Mouse (Mus musculus): ENCODE data around the gene Zfp1. TPM values are rescaled to one million over a fixed set of nuclear protein-coding genes. Genes with fewer than 3 reads are reported as not detected.
A peak's percentile ranks its signal among the peaks of the same experiment; 100 is the strongest.

The Zfp1 gene
- polyA plus RNA-seq, 1 experiment from 2014 or later = 19.9 TPM

DNA sequence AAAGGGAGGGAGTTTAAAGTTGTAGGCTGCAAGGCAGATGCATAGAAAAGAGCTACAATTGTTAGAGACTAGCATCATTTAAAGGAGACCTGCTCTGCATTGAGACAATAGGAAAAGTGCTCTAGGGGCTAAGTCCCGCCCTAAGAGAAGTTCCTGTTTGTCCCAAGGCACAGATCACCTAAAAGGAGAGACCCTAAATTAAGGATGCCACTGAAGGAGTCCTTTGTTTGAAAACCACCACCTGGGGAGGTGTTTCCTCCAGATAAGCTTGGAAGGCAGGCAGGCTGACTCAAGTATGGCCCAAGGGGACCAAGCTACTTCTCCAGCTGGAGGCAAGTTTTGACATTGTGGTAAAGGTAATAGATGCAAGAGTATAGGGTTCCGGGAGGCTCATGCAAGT lies 5.6 kb downstream of the Zfp1 start:
- no peak overlapping the region for H3K9ac ChIP-seq (ENCODE audit: low read length)
- ATAC-seq (ENCODE audit: low read depth) = no peak
- H3K4me2 ChIP-seq (ENCODE audit: low read depth, low read length) = no peak overlapping the region
- H3K27ac ChIP-seq (ENCODE audit: low read length) = no peak overlapping the region
- H3K4me3 ChIP-seq (ENCODE audit: low read length) = no peak overlapping the region
- no peaks in the 10 kb centered on the region for H3K4me1 ChIP-seq (replicated peaks; ENCODE audit: control insufficient read depth, insufficient read depth, low read length)
- H3K36me3 ChIP-seq (ENCODE audit: control insufficient read depth, insufficient read depth, low read length) = no peaks in the 10 kb centered on the region; the same call in 1 of the 2 replicates
- no peaks in the 10 kb centered on the region for H3K9me3 ChIP-seq (ENCODE audit: control insufficient read depth, low read length)
- H3K27me3 ChIP-seq (ENCODE audit: control insufficient read depth, insufficient read depth, low read depth, low read length) = no peaks in the 10 kb centered on the region
- WGBS = 66% methylated on average over 2 of the region's 2 CpGs

DNA sequence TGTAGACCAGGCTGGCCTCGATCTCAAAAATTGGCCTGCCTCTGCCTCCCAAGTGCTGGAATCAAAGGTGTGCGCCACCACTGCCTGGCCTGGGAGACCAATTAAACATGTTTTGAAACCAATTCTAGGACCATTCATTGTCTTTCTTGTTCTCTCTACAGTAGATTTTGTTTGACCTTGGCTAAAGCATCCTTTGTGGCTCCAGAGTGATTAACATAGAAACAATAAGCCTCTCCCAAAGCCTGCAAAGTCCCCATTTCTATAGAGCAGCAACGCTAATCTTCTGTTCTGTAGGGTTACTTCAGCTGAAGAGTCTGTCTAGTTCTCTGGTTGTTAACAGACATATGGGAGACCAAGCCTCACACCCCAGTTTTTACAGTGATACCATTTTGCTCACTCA lies 7.5 kb downstream of the Zfp1 start:
- Histone ChIP-seq H3K36me3 (ENCODE audit: control insufficient read depth, insufficient read depth, low read length) (no peaks in the 10 kb centered on the region; the same call in 1 of the 2 replicates), H3K27ac (ENCODE audit: low read length) (no peak overlapping the region), H3K4me3 (ENCODE audit: low read length) (no peak overlapping the region), H3K4me1 (replicated peaks; ENCODE audit: control insufficient read depth, insufficient read depth, low read length) (no peaks in the 10 kb centered on the region), H3K27me3 (ENCODE audit: control insufficient read depth, insufficient read depth, low read depth, low read length) (no peaks in the 10 kb centered on the region), H3K9ac (ENCODE audit: low read length) (no peak overlapping the region), H3K9me3 (ENCODE audit: control insufficient read depth, low read length) (no peaks in the 10 kb centered on the region), H3K4me2 (ENCODE audit: low read depth, low read length) (no peak overlapping the region)
- no peak for ATAC-seq (ENCODE audit: low read depth)
- 94% methylated on average over 3 of the region's 3 CpGs for WGBS

DNA sequence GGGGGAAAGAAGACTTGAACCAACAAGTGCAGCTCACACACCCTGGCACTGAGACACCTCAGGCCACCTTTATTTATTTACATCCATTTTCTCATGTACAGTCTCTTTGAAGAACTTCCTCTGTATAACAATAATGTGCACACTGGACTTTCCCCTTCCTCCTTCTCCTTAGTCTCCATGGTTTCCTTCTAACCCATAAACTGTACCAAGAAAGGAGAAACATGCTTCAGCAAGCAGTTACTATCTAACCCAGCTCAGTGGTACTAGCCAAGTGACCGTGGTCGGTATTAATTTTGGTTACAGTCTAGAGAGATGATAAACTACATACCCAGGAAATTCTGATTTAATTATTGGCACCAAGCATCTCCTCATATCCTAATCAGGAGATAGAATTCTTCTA lies 10.3 kb downstream of the Zfp1 start:
- no peaks in the 10 kb centered on the region for H3K36me3 ChIP-seq (ENCODE audit: control insufficient read depth, insufficient read depth, low read length)
- H3K27ac ChIP-seq (ENCODE audit: low read length) = no peak overlapping the region
- H3K9ac ChIP-seq (ENCODE audit: low read length) = no peak overlapping the region
- no peaks in the 10 kb centered on the region for H3K4me1 ChIP-seq (replicated peaks; ENCODE audit: control insufficient read depth, insufficient read depth, low read length)
- 92% methylated on average over 2 of the region's 2 CpGs for WGBS
- no peak overlapping the region for H3K4me2 ChIP-seq (ENCODE audit: low read depth, low read length)
- H3K4me3 ChIP-seq (ENCODE audit: low read length) = no peak overlapping the region
- H3K9me3 ChIP-seq (ENCODE audit: control insufficient read depth, low read length) = no peaks in the 10 kb centered on the region
- no peaks in the 10 kb centered on the region for H3K27me3 ChIP-seq (ENCODE audit: control insufficient read depth, insufficient read depth, low read depth, low read length)
- ATAC-seq (ENCODE audit: low read depth) = no peak

DNA sequence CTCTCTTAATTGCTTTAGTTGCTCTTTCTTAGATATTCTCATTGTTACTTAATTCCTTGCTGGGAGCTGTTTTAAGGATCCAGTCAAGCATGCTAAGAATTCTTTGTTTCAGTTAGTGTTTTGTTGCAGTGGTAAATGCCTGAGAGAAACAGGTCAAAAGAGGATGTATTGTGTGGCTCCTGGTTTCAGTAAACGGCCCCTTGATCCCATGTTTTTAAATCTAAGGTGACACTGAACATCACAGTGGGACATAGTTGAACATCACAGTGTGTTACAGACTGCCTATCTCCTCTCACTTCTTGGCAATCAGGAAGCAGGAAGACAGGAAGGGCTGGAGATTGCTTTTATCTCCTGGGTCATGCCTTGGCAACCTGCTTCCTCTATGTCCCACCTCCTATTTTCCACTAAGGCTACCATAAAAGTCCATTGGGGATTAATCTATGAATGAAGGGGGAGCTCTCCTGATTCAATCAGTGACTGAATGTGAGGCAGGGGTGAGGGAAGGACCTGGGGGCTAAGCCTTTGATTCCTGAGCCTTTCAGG lies 14.2 kb downstream of the Zfp1 start:
- Histone ChIP-seq H3K27me3 (ENCODE audit: control insufficient read depth, insufficient read depth, low read depth, low read length) (no peaks in the 10 kb centered on the region), H3K4me1 (replicated peaks; ENCODE audit: control insufficient read depth, insufficient read depth, low read length) (no peaks in the 10 kb centered on the region), H3K27ac (ENCODE audit: low read length) (no peak overlapping the region), H3K9me3 (ENCODE audit: control insufficient read depth, low read length) (no peaks in the 10 kb centered on the region), H3K36me3 (ENCODE audit: control insufficient read depth, insufficient read depth, low read length) (no peaks in the 10 kb centered on the region), H3K4me2 (ENCODE audit: low read depth, low read length) (no peak overlapping the region), H3K9ac (ENCODE audit: low read length) (no peak overlapping the region), H3K4me3 (ENCODE audit: low read length) (no peak overlapping the region)
- ATAC-seq (ENCODE audit: low read depth) = no peak
- 64% methylated on average over 1 of the region's 1 CpGs for WGBS

DNA sequence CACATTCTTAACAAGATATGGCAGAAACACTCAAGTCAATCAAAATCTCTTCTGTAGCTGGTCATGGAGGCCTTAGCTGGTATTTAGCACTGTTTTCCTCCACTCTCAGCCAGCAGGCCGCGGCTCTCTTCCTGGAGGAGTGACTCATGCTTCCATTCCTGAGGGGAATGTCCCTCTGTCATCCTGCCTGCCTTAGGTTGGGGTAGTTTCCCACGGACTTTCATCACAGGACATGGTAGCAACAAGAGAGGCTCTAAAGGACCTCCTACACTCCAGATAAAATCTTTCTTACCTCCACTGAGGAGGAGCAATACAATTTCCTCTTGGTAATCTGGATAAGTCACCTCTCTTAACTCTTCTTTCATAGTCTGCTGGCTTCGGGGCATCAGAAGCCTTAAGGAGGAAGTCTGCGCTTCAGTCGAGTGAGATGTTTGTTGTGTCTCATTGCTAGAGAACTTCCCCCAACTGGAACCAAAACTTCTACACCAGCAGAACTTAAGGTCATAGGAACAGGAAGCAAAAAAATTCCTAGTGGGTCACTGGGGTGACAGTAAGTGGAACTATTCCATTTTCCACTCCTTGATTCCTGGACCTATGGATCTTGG lies 15.7 kb downstream of the Zfp1 start:
- ATAC-seq (ENCODE audit: low read depth) = no peak
- H3K27ac ChIP-seq (ENCODE audit: low read length) = no peak overlapping the region
- no peak overlapping the region for H3K4me3 ChIP-seq (ENCODE audit: low read length)
- H3K36me3 ChIP-seq (ENCODE audit: control insufficient read depth, insufficient read depth, low read length) = no peaks in the 10 kb centered on the region
- no peak overlapping the region for H3K4me2 ChIP-seq (ENCODE audit: low read depth, low read length)
- no peak overlapping the region for H3K9ac ChIP-seq (ENCODE audit: low read length)
- H3K9me3 ChIP-seq (ENCODE audit: control insufficient read depth, low read length) = no peaks in the 10 kb centered on the region
- H3K27me3 ChIP-seq (ENCODE audit: control insufficient read depth, insufficient read depth, low read depth, low read length) = no peaks in the 10 kb centered on the region
- H3K4me1 ChIP-seq (replicated peaks; ENCODE audit: control insufficient read depth, insufficient read depth, low read length) = no peaks in the 10 kb centered on the region
- WGBS = 58% methylated on average over 6 of the region's 6 CpGs

DNA sequence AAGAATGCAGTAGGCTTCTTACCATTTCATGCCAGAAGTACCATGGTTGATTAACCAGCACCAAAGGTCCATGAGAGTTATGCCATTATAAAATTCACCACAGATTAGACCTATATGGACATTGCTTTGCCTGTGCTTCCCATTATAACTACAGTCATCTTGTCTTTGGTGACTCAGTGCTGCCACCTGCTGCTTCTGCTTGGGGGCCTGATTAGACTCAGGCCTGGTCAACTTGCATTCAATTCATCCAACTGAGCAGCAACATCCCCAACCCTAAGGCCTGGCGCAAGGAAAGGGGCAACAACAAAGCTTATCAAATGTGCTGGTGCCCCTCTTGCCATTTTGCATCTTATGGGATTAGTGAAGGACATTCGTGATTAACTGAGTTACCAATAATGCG lies 19.3 kb downstream of the Zfp1 start:
- peak; percentile 60; the same call in 1 of the 2 replicates for ATAC-seq (ENCODE audit: low read depth)
- no peaks in the 10 kb centered on the region for H3K27me3 ChIP-seq (ENCODE audit: control insufficient read depth, insufficient read depth, low read depth, low read length)
- H3K36me3 ChIP-seq (ENCODE audit: control insufficient read depth, insufficient read depth, low read length) = no peaks in the 10 kb centered on the region
- H3K4me1 ChIP-seq (replicated peaks; ENCODE audit: control insufficient read depth, insufficient read depth, low read length) = no peaks in the 10 kb centered on the region
- H3K4me3 ChIP-seq (ENCODE audit: low read length) = no peak overlapping the region
- no peak overlapping the region for H3K4me2 ChIP-seq (ENCODE audit: low read depth, low read length)
- WGBS = 83% methylated on average over 3 of the region's 3 CpGs
- H3K27ac ChIP-seq (ENCODE audit: low read length) = no peak overlapping the region
- H3K9ac ChIP-seq (ENCODE audit: low read length) = no peak overlapping the region
- no peaks in the 10 kb centered on the region for H3K9me3 ChIP-seq (ENCODE audit: control insufficient read depth, low read length)

DNA sequence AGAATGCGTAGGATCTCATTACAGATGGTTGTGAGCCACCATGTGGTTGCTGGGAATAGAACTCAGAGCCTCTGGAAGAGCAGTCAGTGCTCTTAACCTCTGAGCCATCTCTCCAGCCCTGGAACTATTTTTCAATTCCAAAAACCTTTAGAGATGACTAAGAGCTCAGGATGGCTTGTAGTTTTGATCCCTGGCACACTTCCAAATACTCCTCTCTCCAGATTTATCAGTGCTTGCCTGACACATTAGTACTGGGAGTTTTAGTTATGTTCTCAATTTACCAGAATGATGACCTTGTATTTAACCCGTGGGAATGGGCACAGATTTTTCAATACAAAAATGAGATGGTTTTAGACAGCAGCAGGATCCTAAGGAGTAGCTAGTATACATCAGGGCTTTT lies 23.6 kb downstream of the Zfp1 start:
- Histone ChIP-seq H3K36me3 (ENCODE audit: control insufficient read depth, insufficient read depth, low read length) (peaks cover 24% of the 10 kb centered on the region), H3K9ac (ENCODE audit: low read length) (no peak overlapping the region), H3K27ac (ENCODE audit: low read length) (no peak overlapping the region), H3K27me3 (ENCODE audit: control insufficient read depth, insufficient read depth, low read depth, low read length) (no peaks in the 10 kb centered on the region), H3K9me3 (ENCODE audit: control insufficient read depth, low read length) (no peaks in the 10 kb centered on the region), H3K4me2 (ENCODE audit: low read depth, low read length) (no peak overlapping the region), H3K4me3 (ENCODE audit: low read length) (no peak overlapping the region), H3K4me1 (replicated peaks; ENCODE audit: control insufficient read depth, insufficient read depth, low read length) (no peaks in the 10 kb centered on the region)
- ATAC-seq (ENCODE audit: low read depth) = no peak
- 77% methylated on average over 2 of the region's 2 CpGs for WGBS

DNA sequence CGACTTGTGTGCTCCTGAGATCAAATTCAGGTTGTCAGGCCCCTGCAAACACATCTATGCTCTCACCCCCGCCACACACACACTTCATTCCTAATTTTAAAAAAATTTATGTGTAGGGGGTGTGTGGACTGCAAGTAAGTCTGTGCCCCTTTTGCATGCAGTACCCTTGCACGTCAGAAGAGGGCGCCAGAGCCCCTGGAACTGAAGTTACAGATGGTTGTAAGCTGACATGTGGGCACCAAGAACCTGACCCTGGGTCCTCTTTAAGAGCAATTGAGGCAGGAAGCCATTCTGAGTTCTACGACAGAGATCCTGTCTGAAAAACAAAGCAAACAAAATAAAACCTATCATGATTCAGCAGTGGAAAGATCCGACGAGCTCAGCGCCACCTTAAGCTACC lies 33.0 kb downstream of the Zfp1 start:
- H3K27me3 ChIP-seq (ENCODE audit: control insufficient read depth, insufficient read depth, low read depth, low read length) = no peaks in the 10 kb centered on the region
- no peak overlapping the region for H3K9ac ChIP-seq (ENCODE audit: low read length)
- H3K4me2 ChIP-seq (ENCODE audit: low read depth, low read length) = no peak overlapping the region
- H3K9me3 ChIP-seq (ENCODE audit: control insufficient read depth, low read length) = peaks cover 5% of the 10 kb centered on the region; the same call in 1 of the 2 replicates
- H3K4me1 ChIP-seq (replicated peaks; ENCODE audit: control insufficient read depth, insufficient read depth, low read length) = no peaks in the 10 kb centered on the region
- H3K4me3 ChIP-seq (ENCODE audit: low read length) = no peak overlapping the region
- 71% methylated on average over 8 of the region's 8 CpGs for WGBS
- peaks cover 2% of the 10 kb centered on the region; the same call in 1 of the 2 replicates for H3K36me3 ChIP-seq (ENCODE audit: control insufficient read depth, insufficient read depth, low read length)
- no peak for ATAC-seq (ENCODE audit: low read depth)
- no peak overlapping the region for H3K27ac ChIP-seq (ENCODE audit: low read length)

DNA sequence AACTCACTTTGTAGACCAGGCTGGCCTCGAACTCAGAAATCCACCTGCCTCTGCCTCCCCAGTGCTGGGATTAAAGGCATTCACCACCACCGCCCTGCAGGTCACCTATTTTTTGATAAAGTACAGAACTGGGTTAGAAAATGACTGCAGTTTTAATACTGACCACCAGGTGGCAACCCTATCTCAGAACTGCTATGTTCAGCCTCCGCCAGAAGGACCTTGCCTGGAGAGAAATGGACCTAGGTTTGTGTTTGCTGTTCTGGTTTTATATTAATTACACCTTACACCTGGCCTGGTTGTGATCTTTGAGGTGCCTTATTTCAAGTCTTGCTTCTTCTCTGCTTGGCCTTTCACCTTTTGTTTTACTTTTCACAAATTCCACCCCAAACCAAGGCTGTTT lies 34.9 kb downstream of the Zfp1 start:
- H3K4me3 ChIP-seq (ENCODE audit: low read length) = no peak overlapping the region
- 20% methylated on average over 3 of the region's 3 CpGs for WGBS
- no peaks in the 10 kb centered on the region for H3K4me1 ChIP-seq (replicated peaks; ENCODE audit: control insufficient read depth, insufficient read depth, low read length)
- H3K36me3 ChIP-seq (ENCODE audit: control insufficient read depth, insufficient read depth, low read length) = no peaks in the 10 kb centered on the region
- no peak overlapping the region for H3K9ac ChIP-seq (ENCODE audit: low read length)
- no peak overlapping the region for H3K4me2 ChIP-seq (ENCODE audit: low read depth, low read length)
- H3K27ac ChIP-seq (ENCODE audit: low read length) = no peak overlapping the region
- no peaks in the 10 kb centered on the region for H3K27me3 ChIP-seq (ENCODE audit: control insufficient read depth, insufficient read depth, low read depth, low read length)
- peaks cover 5% of the 10 kb centered on the region; the same call in 1 of the 2 replicates for H3K9me3 ChIP-seq (ENCODE audit: control insufficient read depth, low read length)
- peak; percentile 62; the same call in 1 of the 2 replicates for ATAC-seq (ENCODE audit: low read depth)
